Mouse (Mus musculus) stomach, embryonic 15.5 days (tissue): ENCODE data around the gene Bpifa3. TPM values are rescaled to one million over a fixed set of nuclear protein-coding genes. Genes with fewer than 3 reads are reported as not detected.
"Not testable (repeated sequence)": the region's sequence is repeated elsewhere in the genome, so short reads cannot be mapped to it uniquely, and the experiment has no call there.

ENCODE experiments used
- ATAC-seq: fragments of 200-750 bp; cut with Nextera tagmentation; 2 replicates; pipeline ENCODE4 v1.8.0; 2017; ENCODE audit warnings: low read depth, moderate number of reproducible peaks, moderate TSS enrichment; ENCODE audit not compliant: insufficient read depth, low FRiP score
- H3K27ac ChIP-seq: fragments of 300-500 bp; sonication (generic); 2 replicates; pipeline ENCODE4 v1.5.1; 2015; ENCODE audit warnings: mild to moderate bottlenecking, inconsistent platforms
- H3K27me3 ChIP-seq: fragments of 300-500 bp; sonication (generic); replicated peaks from 2 replicates; pipeline ENCODE4 v1.6.1; 2015; ENCODE audit warnings: inconsistent platforms
- H3K36me3 ChIP-seq: fragments of 300-500 bp; sonication (generic); 2 replicates; pipeline ENCODE4 v1.6.1; 2015; ENCODE audit warnings: inconsistent platforms
- H3K4me1 ChIP-seq: fragments of 300-500 bp; sonication (generic); 2 replicates; pipeline ENCODE4 v1.6.1; 2015; ENCODE audit warnings: inconsistent platforms
- H3K4me2 ChIP-seq: fragments of 300-500 bp; sonication (generic); 2 replicates; pipeline ENCODE4 v1.6.1; 2015; ENCODE audit warnings: mild to moderate bottlenecking, inconsistent platforms
- H3K4me3 ChIP-seq: fragments of 300-500 bp; sonication (generic); replicated peaks from 2 replicates; pipeline ENCODE4 v1.5.1; 2015; ENCODE audit warnings: inconsistent platforms
- H3K9ac ChIP-seq: fragments of 300-500 bp; sonication (generic); 2 replicates; pipeline ENCODE4 v1.6.1; 2015; ENCODE audit warnings: inconsistent platforms
- H3K9me3 ChIP-seq: fragments of 300-500 bp; sonication (generic); 2 replicates; pipeline ENCODE4 v1.6.1; 2016; ENCODE audit warnings: inconsistent platforms
- WGBS: fragments of 180-500 bp; shearing (Covaris S2); methylation state at CpG from one replicate; pipeline ENCODE4 v1.1.7; 2015; 5-methylcytosine and 5-hydroxymethylcytosine counted together
- polyA plus RNA-seq: library from polyadenylated mRNA; unstranded; fragments of >200 nt; fragmentation: Nextera tagmentation; extraction: Ambion mirVana; gene quantifications from 2 replicates; pipeline ENCODE4 v1.2.1, GENCODE M21; 2015

Gene Bpifa3
- not detected in 2 replicates for polyA plus RNA-seq

GRCm38 (mm10) chr2:154130120-154130519, at the start of gene Bpifa3:
Gene Bpifa3 (plus strand): TSS chr2:154130336.
- no peak for ATAC-seq
- H3K4me3 ChIP-seq, result no peak within 1 kb of the TSS
- 63% methylated on average over 2 of the region's 2 CpGs for WGBS
- H3K9me3 ChIP-seq, result no peaks in the 10 kb centered on the region
- no peak within 1 kb of the TSS for H3K4me2 ChIP-seq
- H3K4me1 ChIP-seq, result no peaks in the 10 kb centered on the region
- H3K27me3 ChIP-seq, result no peaks in the 10 kb centered on the region
- no peak within 1 kb of the TSS for H3K27ac ChIP-seq
- no peaks in the 10 kb centered on the region for H3K36me3 ChIP-seq
- no peak within 1 kb of the TSS for H3K9ac ChIP-seq

GRCm38 (mm10) chr2:154097734-154098133, 32.4 kb upstream of the Bpifa3 start:
- WGBS, result 33% methylated on average over 1 of the region's 1 CpGs
- no peaks in the 10 kb centered on the region for H3K9me3 ChIP-seq
- no peak overlapping the region for H3K27ac ChIP-seq
- no peak overlapping the region for H3K4me2 ChIP-seq
- H3K27me3 ChIP-seq, result no peaks in the 10 kb centered on the region
- H3K9ac ChIP-seq, result no peak overlapping the region
- no peak overlapping the region for H3K4me3 ChIP-seq
- H3K36me3 ChIP-seq, result no peaks in the 10 kb centered on the region
- no peak for ATAC-seq
- H3K4me1 ChIP-seq, result no peaks in the 10 kb centered on the region

DNA sequence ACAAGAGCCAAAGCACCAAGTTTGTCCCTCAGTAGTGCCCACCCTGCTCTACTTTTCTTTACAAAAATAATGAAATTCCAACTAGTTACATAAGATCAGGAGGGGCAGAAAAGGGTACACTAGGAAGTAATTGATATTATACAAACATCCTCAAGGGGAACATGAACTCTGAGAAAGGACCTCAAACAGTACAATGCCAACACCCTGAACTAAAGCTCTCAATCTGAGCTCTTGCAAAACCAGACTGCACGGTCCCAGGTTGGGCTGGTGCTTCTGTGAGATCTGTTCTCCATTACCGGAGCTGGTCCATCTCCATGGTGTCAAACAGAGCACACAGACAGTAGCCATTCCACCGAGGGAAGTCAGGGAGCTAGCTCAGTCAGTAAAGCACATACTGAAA, 12.8 kb upstream of the Bpifa3 start:
- Histone ChIP-seq H3K4me2 (no peak overlapping the region), H3K36me3 (no peaks in the 10 kb centered on the region), H3K9me3 (no peaks in the 10 kb centered on the region), H3K27me3 (no peaks in the 10 kb centered on the region), H3K4me3 (no peak overlapping the region), H3K27ac (no peak overlapping the region), H3K4me1 (no peaks in the 10 kb centered on the region), H3K9ac (no peak overlapping the region)
- no peak for ATAC-seq
- WGBS, result 79% methylated on average over 3 of the region's 3 CpGs

DNA sequence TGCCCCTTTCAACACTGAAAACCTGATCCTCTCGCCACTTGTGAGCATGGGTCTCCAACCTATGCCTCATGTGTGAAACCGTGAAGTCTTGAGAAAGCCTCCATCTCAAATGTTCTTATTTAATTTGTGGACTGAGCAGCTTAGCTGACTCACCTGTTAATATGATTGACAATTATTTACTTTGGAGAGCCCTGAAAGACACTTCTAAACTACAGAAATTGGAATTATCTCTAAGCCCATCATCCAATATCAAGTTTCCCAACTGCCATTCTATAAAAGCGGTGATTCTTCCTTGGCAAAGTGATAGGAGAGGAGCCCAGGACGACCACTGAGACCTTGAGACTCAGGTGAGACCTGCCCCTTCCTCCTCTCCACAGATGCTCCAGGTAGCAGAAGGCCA, 12.4 kb downstream of the Bpifa3 start, which contains the start of gene Bpifa1:
Gene Bpifa1, plus strand, starts transcription at position 301 of the 400 bp plus-strand sequence.
- no peaks in the 10 kb centered on the region for H3K4me1 ChIP-seq
- no peak within 1 kb of the TSS for H3K4me3 ChIP-seq
- no peaks in the 10 kb centered on the region for H3K9me3 ChIP-seq
- no peaks in the 10 kb centered on the region for H3K27me3 ChIP-seq
- H3K4me2 ChIP-seq, result no peak within 1 kb of the TSS
- no peaks in the 10 kb centered on the region for H3K36me3 ChIP-seq
- WGBS, result 71% methylated on average over 4 of the region's 4 CpGs
- H3K27ac ChIP-seq, result no peak within 1 kb of the TSS
- no peak for ATAC-seq
- H3K9ac ChIP-seq, result no peak within 1 kb of the TSS

- no peaks in the 10 kb centered on the region for H3K27me3 ChIP-seq
- 59% methylated on average over 3 of the region's 3 CpGs for WGBS
- H3K4me3 ChIP-seq, result no peak overlapping the region
- no peak for ATAC-seq
- H3K9ac ChIP-seq, result no peak overlapping the region
- H3K9me3 ChIP-seq, result no peaks in the 10 kb centered on the region
- H3K27ac ChIP-seq, result no peak overlapping the region
- H3K4me1 ChIP-seq, result no peaks in the 10 kb centered on the region
- H3K4me2 ChIP-seq, result no peak overlapping the region
- H3K36me3 ChIP-seq, result no peaks in the 10 kb centered on the region
Observed at GRCm38 (mm10) chr2:154143735-154144134, 13.6 kb downstream of the Bpifa3 start.

GRCm38 (mm10) chr2:154147496-154147895, 17.4 kb downstream of the Bpifa3 start:
- no peak overlapping the region for H3K27ac ChIP-seq
- H3K27me3 ChIP-seq, result no peaks in the 10 kb centered on the region
- no peak overlapping the region for H3K9ac ChIP-seq
- no peak for ATAC-seq
- no peaks in the 10 kb centered on the region for H3K4me1 ChIP-seq
- no peaks in the 10 kb centered on the region for H3K36me3 ChIP-seq
- H3K4me3 ChIP-seq, result no peak overlapping the region
- H3K9me3 ChIP-seq, result no peaks in the 10 kb centered on the region
- no peak overlapping the region for H3K4me2 ChIP-seq
- WGBS, result 79% methylated on average over 4 of the region's 4 CpGs

GRCm38 (mm10) chr2:154158433-154158832, 28.3 kb downstream of the Bpifa3 start:
- WGBS, result 33% methylated on average over 3 of the region's 3 CpGs

DNA sequence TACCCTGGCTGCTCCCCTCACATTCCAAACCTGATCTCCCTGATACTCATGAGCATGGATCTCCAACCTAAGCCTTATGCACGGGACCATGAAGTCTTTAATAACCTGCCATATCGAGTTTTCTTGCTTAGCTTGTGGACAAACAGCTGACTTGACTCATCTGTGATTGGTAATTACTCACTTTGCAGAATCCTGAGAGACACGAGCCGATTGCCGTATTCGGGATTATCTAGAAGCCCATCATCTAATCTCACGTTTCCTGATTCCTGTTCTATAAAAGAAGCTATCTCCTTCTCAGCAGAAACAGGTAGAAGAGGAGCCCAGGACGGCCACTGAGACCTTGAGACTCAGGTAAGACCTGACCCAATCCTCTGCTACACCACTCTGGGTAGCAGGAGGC, 32.2 kb downstream of the Bpifa3 start, which contains the start of gene Bpifa5:
Gene Bpifa5, plus strand, starts transcription at position 301 of the 400 bp plus-strand sequence.
- ATAC-seq, result no peak
- H3K9me3 ChIP-seq, result no peaks in the 10 kb centered on the region
- H3K4me3 ChIP-seq, result no peak within 1 kb of the TSS
- WGBS, result 77% methylated on average over 8 of the region's 8 CpGs
- no peaks in the 10 kb centered on the region for H3K4me1 ChIP-seq
- H3K9ac ChIP-seq, result no peak within 1 kb of the TSS
- no peaks in the 10 kb centered on the region for H3K27me3 ChIP-seq
- no peak within 1 kb of the TSS for H3K4me2 ChIP-seq
- no peaks in the 10 kb centered on the region for H3K36me3 ChIP-seq
- no peak within 1 kb of the TSS for H3K27ac ChIP-seq

More at GRCm38 (mm10) chr2:154158433-154158832, 28.3 kb downstream of the Bpifa3 start:
- no peaks in the 10 kb centered on the region for H3K4me1 ChIP-seq
- H3K9me3 ChIP-seq, result no peaks in the 10 kb centered on the region
- no peaks in the 10 kb centered on the region for H3K27me3 ChIP-seq
- no peak overlapping the region for H3K27ac ChIP-seq
- no peak for ATAC-seq
- no peak overlapping the region for H3K4me3 ChIP-seq
- H3K36me3 ChIP-seq, result no peaks in the 10 kb centered on the region
- H3K4me2 ChIP-seq, result no peak overlapping the region
- no peak overlapping the region for H3K9ac ChIP-seq

DNA sequence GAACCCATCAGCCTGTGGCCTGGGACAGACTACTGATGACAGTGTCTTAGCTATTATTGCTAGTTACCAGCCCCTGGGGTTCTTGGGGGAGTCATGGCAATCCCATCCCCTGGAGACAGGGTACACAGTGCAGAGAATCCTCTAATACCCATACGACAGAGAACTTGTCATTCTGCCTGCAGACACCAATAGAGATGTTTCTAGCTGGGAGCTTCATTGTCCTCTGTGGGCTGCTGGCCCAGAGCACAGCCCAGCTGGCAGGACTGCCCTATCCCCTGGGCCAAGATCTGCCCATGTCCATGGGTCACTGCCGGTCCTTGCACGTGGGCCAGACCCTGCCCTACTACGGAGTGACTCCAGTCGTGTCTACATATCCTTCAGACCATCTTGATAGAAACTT, 33.2 kb downstream of the Bpifa3 start:
- Histone ChIP-seq H3K4me3 (no peak overlapping the region), H3K4me2 (no peak overlapping the region), H3K9ac (no peak overlapping the region), H3K4me1 (no peaks in the 10 kb centered on the region), H3K27me3 (no peaks in the 10 kb centered on the region), H3K36me3 (no peaks in the 10 kb centered on the region), H3K27ac (no peak overlapping the region), H3K9me3 (no peaks in the 10 kb centered on the region)
- no peak for ATAC-seq
- WGBS, result 86% methylated on average over 5 of the region's 5 CpGs

- no peak overlapping the region for H3K4me2 ChIP-seq
- no peaks in the 10 kb centered on the region for H3K4me1 ChIP-seq
- no peaks in the 10 kb centered on the region for H3K27me3 ChIP-seq
- no peaks in the 10 kb centered on the region for H3K36me3 ChIP-seq
- H3K4me3 ChIP-seq, result no peak overlapping the region
- WGBS, result 58% methylated on average over 3 of the region's 3 CpGs
- peak; percentile 53; the same call in 1 of the 2 replicates for ATAC-seq
- no peaks in the 10 kb centered on the region for H3K9me3 ChIP-seq
- H3K9ac ChIP-seq, result no peak overlapping the region
- H3K27ac ChIP-seq, result no peak overlapping the region
Observed at GRCm38 (mm10) chr2:154169172-154169571, 39.0 kb downstream of the Bpifa3 start.

DNA sequence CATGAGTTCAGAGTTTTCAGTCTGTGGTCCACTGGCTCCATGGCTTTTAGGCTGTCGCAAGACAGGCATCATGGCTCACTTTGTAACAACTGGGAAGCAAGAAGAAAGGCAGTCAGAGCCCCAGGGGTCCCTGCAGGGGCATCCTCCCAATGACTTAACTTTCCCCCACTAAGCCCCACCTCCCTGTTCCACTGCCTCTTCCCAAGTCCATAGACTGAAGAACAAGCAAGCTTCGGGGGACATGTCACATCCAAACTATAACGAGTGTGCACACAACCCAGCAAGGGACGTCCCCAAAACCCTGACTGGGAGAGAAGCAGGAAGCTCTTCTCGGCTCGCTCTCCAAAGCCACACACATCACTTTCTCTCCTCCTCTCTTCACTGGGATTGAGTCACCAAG, 41.5 kb downstream of the Bpifa3 start:
- no peak for ATAC-seq
- H3K9me3 ChIP-seq, result no peaks in the 10 kb centered on the region
- WGBS, result 64% methylated on average over 6 of the region's 6 CpGs

GRCm38 (mm10) chr2:154173313-154173712, 43.2 kb downstream of the Bpifa3 start:
- Histone ChIP-seq H3K27ac (no peak overlapping the region), H3K9me3 (no peaks in the 10 kb centered on the region), H3K36me3 (no peaks in the 10 kb centered on the region), H3K4me3 (no peak overlapping the region), H3K4me2 (no peak overlapping the region), H3K9ac (no peak overlapping the region), H3K27me3 (no peaks in the 10 kb centered on the region), H3K4me1 (no peaks in the 10 kb centered on the region)
- ATAC-seq, result no peak
- 35% methylated on average over 1 of the region's 1 CpGs for WGBS

More for the DNA sequence above, 41.5 kb downstream of the Bpifa3 start:
- Histone ChIP-seq H3K4me1 (no peaks in the 10 kb centered on the region), H3K4me2 (no peak overlapping the region), H3K9ac (no peak overlapping the region), H3K36me3 (no peaks in the 10 kb centered on the region), H3K27ac (no peak overlapping the region), H3K27me3 (no peaks in the 10 kb centered on the region), H3K4me3 (no peak overlapping the region)

GRCm38 (mm10) chr2:154181900-154182299, 51.8 kb downstream of the Bpifa3 start:
- H3K36me3 ChIP-seq, ATAC-seq, H3K4me1 ChIP-seq, H3K27me3 ChIP-seq, H3K4me2 ChIP-seq, H3K9ac ChIP-seq, H3K4me3 ChIP-seq, H3K27ac ChIP-seq, H3K9me3 ChIP-seq: not testable (repeated sequence)
- 82% methylated on average over 7 of the region's 7 CpGs for WGBS
